Mouse (Mus musculus): ENCODE results near the gene Wdr20. TPM values are rescaled to one million over a fixed set of nuclear protein-coding genes. Genes with fewer than 3 reads are reported as not detected.

Wdr20 gene
- polyA plus RNA-seq, 1 experiment from 2014 or later: 21.6 TPM

DNA sequence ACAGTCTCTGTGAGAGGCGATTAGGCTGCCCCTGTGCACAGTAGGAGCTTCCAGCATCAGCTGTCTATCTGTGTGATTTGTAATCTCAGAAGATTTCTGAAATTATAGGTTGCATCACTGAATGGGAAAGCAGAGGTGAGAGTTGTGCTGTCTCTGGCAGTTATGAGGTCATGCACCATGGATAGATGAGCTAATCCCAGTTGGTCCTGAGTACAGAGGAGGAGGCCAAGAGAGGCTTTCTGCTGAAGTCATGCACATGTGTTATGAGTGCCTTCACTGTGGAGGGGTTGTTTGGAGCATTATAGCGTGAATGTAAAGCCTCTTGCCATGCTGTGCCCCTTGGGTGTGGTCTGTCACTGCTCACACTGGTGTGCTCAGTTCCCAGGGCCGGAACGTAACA is 52.8 kb downstream of the Wdr20 start:
- no peaks in the 10 kb centered on the region for H3K9me3 ChIP-seq (ENCODE audit: control insufficient read depth, low read length)
- H3K4me1 ChIP-seq (ENCODE audit: control insufficient read depth, insufficient read depth, low read length): no peaks in the 10 kb centered on the region
- H3K27ac ChIP-seq (replicated peaks; ENCODE audit: low read depth, low read length): no peak overlapping the region
- WGBS: 85% methylated on average over 4 of the region's 4 CpGs
- ATAC-seq (ENCODE audit: insufficient number of reproducible peaks, low FRiP score, low TSS enrichment, low read depth) (no peak), DNase-seq (ENCODE audit: low spot score) (no peak)
- H3K27me3 ChIP-seq (ENCODE audit: control insufficient read depth, insufficient read depth, low read length): no peaks in the 10 kb centered on the region
- H3K4me3 ChIP-seq (ENCODE audit: low read depth, low read length): no peak overlapping the region
- peaks cover 2% of the 10 kb centered on the region; the same call in 1 of the 2 replicates for H3K36me3 ChIP-seq (ENCODE audit: control insufficient read depth, insufficient read depth, low read length)
- H3K4me2 ChIP-seq (ENCODE audit: low read depth, severe bottlenecking): no peak overlapping the region
- no peak overlapping the region for H3K9ac ChIP-seq (ENCODE audit: low read length)

DNA sequence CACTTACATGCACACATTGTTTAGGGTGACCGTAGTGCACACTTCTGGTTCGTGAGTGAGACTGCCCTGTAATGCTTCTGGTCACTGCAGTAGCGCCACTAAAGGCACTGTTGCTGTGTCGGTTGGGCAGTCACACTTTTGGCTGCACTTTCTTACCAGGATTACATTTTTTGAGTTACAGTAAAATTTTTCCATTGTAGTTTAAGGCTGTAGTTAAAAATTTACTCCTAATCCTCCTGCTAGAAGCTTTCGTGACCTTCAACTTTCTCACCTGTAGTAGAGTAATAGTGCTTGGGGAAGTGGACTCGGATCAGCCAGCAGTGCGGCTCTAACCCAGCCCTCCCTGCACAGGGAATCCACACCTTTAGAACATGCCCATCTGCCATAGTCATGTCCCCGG is 53.3 kb downstream of the Wdr20 start:
- WGBS: 95% methylated on average over 8 of the region's 8 CpGs
- H3K9ac ChIP-seq (ENCODE audit: low read length): no peak overlapping the region
- no peak overlapping the region for H3K4me2 ChIP-seq (ENCODE audit: low read depth, severe bottlenecking)
- peaks cover 2% of the 10 kb centered on the region; the same call in 1 of the 2 replicates for H3K36me3 ChIP-seq (ENCODE audit: control insufficient read depth, insufficient read depth, low read length)
- no peaks in the 10 kb centered on the region for H3K4me1 ChIP-seq (ENCODE audit: control insufficient read depth, insufficient read depth, low read length)
- no peak overlapping the region for H3K4me3 ChIP-seq (ENCODE audit: low read depth, low read length)
- H3K27me3 ChIP-seq (ENCODE audit: control insufficient read depth, insufficient read depth, low read length): no peaks in the 10 kb centered on the region
- DNase-seq (ENCODE audit: low spot score) (no peak), ATAC-seq (ENCODE audit: insufficient number of reproducible peaks, low FRiP score, low TSS enrichment, low read depth) (no peak)
- no peaks in the 10 kb centered on the region for H3K9me3 ChIP-seq (ENCODE audit: control insufficient read depth, low read length)
- H3K27ac ChIP-seq (replicated peaks; ENCODE audit: low read depth, low read length): no peak overlapping the region

DNA sequence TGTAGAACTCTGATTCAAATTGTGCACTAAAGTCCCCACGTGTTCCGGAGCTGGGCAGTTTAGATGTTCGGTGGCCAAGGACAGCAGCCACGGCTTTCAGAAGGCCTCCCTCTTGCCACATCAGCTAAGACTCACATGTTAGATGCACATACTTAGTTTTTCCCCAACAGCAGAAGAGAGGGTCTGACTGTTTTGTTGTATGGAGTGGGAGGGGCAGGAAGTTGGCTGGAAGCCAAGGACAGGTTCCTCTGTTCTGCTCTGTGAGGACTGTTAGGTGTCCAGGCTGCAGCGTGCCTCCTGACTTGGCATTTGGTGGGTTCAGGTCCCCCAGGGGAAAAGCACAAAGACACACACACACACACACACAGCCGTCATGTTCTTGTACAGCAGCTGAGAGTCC is 57.3 kb downstream of the Wdr20 start:
- Histone ChIP-seq H3K4me3 (ENCODE audit: low read depth, low read length) (no peak overlapping the region), H3K27ac (replicated peaks; ENCODE audit: low read depth, low read length) (no peak overlapping the region), H3K4me2 (ENCODE audit: low read depth, severe bottlenecking) (no peak overlapping the region), H3K4me1 (ENCODE audit: control insufficient read depth, insufficient read depth, low read length) (no peaks in the 10 kb centered on the region), H3K9ac (ENCODE audit: low read length) (no peak overlapping the region), H3K27me3 (ENCODE audit: control insufficient read depth, insufficient read depth, low read length) (no peaks in the 10 kb centered on the region), H3K36me3 (ENCODE audit: control insufficient read depth, insufficient read depth, low read length) (no peaks in the 10 kb centered on the region; the same call in 1 of the 2 replicates), H3K9me3 (ENCODE audit: control insufficient read depth, low read length) (no peaks in the 10 kb centered on the region)
- DNase-seq (ENCODE audit: low spot score) (no peak), ATAC-seq (ENCODE audit: insufficient number of reproducible peaks, low FRiP score, low TSS enrichment, low read depth) (no peak)
- WGBS: 93% methylated on average over 6 of the region's 6 CpGs

DNA sequence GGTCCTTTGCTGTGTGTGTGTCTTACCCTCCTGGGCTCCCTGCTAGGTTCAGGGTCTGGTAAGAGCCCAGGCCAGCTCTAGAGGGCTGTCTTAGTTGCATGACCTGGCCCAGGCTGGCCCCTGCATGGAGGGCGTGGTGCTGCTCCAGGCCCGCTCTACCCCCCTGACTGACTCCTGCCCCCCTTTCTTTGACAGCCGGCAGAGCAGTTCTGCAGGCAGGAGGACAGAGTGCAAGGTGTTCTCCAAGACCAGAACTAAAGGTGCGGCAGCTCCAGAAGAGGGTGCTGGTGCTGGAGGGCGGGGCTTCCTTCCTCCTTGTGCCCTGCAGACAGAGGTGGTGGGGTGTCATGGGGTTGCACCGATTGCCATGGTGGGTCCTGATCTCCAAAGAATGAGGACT is 59.0 kb downstream of the Wdr20 start:
- no peak for ATAC-seq (ENCODE audit: insufficient number of reproducible peaks, low FRiP score, low TSS enrichment, low read depth)
- Histone ChIP-seq H3K4me2 (ENCODE audit: low read depth, severe bottlenecking) (no peak overlapping the region), H3K27ac (replicated peaks; ENCODE audit: low read depth, low read length) (no peak overlapping the region), H3K9ac (ENCODE audit: low read length) (no peak overlapping the region), H3K27me3 (ENCODE audit: control insufficient read depth, insufficient read depth, low read length) (no peaks in the 10 kb centered on the region), H3K4me1 (ENCODE audit: control insufficient read depth, insufficient read depth, low read length) (no peaks in the 10 kb centered on the region), H3K9me3 (ENCODE audit: control insufficient read depth, low read length) (no peaks in the 10 kb centered on the region), H3K36me3 (ENCODE audit: control insufficient read depth, insufficient read depth, low read length) (no peaks in the 10 kb centered on the region; the same call in 1 of the 2 replicates), H3K4me3 (ENCODE audit: low read depth, low read length) (no peak overlapping the region)
- WGBS: 82% methylated on average over 6 of the region's 6 CpGs
- DNase-seq (ENCODE audit: low spot score): no peak

DNA sequence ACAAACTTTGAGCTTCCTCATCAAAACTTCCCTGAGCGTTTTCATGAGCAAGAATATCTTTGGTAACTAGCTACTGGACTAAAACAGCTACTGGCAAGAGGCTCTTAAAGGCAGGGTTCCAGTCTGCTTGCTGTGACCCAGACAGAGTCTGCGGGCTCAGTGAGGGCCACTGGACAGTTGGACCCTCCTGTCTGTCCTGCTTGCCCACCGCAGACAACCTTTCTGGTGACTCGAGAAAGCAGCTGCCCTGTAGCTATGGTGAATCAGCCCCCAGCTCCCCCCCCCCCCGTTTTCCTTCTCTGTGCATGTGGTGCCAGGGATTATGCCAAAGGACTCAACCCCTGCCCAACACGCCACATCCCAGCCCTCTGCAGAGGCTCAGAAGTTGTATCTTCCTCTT is 59.5 kb downstream of the Wdr20 start:
- 89% methylated on average over 6 of the region's 6 CpGs for WGBS
- Histone ChIP-seq H3K9me3 (ENCODE audit: control insufficient read depth, low read length) (no peaks in the 10 kb centered on the region), H3K27ac (replicated peaks; ENCODE audit: low read depth, low read length) (no peak overlapping the region), H3K36me3 (ENCODE audit: control insufficient read depth, insufficient read depth, low read length) (no peaks in the 10 kb centered on the region; the same call in 1 of the 2 replicates), H3K4me3 (ENCODE audit: low read depth, low read length) (no peak overlapping the region), H3K27me3 (ENCODE audit: control insufficient read depth, insufficient read depth, low read length) (no peaks in the 10 kb centered on the region), H3K9ac (ENCODE audit: low read length) (no peak overlapping the region), H3K4me2 (ENCODE audit: low read depth, severe bottlenecking) (no peak overlapping the region), H3K4me1 (ENCODE audit: control insufficient read depth, insufficient read depth, low read length) (no peaks in the 10 kb centered on the region)
- DNase-seq (ENCODE audit: low spot score) (no peak), ATAC-seq (ENCODE audit: insufficient number of reproducible peaks, low FRiP score, low TSS enrichment, low read depth) (no peak)

DNA sequence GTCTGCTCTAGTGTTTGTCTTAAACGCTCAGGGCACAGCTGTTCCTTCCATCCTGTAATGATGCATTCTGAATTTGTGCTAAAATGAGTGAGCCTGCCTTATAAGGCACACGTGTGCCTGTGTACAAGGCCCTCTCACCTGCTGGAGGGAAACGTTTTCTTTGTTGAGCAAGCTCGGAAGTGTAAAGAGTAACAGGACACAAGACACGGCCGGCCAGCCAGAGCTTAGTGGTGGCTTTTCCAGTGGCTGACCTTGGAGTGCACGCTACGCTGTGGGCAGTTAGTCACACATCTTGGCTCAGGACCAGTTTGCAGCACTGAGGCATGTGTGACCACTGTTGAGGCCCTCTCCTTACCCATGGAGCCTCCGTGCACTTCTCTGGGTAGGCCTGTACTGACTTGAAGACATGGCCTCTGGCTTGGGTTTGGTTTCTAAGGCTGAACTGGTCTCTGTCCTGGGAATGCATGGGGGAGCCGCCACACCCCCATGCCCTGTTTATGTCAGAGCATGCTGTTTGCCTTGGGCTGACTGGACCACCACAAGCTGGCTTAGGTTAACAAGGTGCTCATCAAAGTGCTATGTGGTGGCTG is 60.2 kb downstream of the Wdr20 start:
- ATAC-seq (ENCODE audit: insufficient number of reproducible peaks, low FRiP score, low TSS enrichment, low read depth): no peak
- WGBS: 89% methylated on average over 10 of the region's 10 CpGs

DNA sequence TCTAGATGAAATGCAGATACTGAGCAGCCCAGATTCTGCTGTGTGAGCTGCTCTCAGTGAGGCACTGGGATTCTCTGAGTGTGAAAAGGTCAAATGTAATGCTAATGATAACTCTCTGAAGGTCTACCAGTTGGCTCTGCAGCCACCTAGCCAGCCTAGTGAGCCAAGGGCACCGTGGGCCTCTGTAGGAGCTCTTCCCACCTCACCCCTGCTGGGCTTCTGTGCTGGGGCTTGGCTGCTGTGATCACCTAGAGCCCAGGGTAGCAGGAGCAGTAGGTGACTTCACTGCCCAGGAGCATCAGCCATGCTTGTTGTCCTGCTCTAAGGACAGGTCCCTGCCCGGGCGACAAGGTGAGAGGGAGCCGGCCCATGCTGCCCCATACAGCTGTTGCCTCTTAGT is 61.5 kb downstream of the Wdr20 start:
- Histone ChIP-seq H3K27ac (replicated peaks; ENCODE audit: low read depth, low read length) (no peak overlapping the region), H3K9ac (ENCODE audit: low read length) (no peak overlapping the region), H3K36me3 (ENCODE audit: control insufficient read depth, insufficient read depth, low read length) (no peaks in the 10 kb centered on the region; the same call in 1 of the 2 replicates), H3K27me3 (ENCODE audit: control insufficient read depth, insufficient read depth, low read length) (no peaks in the 10 kb centered on the region), H3K9me3 (ENCODE audit: control insufficient read depth, low read length) (no peaks in the 10 kb centered on the region), H3K4me3 (ENCODE audit: low read depth, low read length) (no peak overlapping the region), H3K4me2 (ENCODE audit: low read depth, severe bottlenecking) (no peak overlapping the region), H3K4me1 (ENCODE audit: control insufficient read depth, insufficient read depth, low read length) (0 out of 2 replicates have a peak, but pooled peaks cover under 1% of the 10 kb centered on the region)
- 92% methylated on average over 4 of the region's 4 CpGs for WGBS
- DNase-seq (ENCODE audit: low spot score) (no peak), ATAC-seq (ENCODE audit: insufficient number of reproducible peaks, low FRiP score, low TSS enrichment, low read depth) (no peak)

More for the DNA sequence above, 60.2 kb downstream of the Wdr20 start:
- Histone ChIP-seq H3K27me3 (ENCODE audit: control insufficient read depth, insufficient read depth, low read length) (no peaks in the 10 kb centered on the region), H3K9me3 (ENCODE audit: control insufficient read depth, low read length) (no peaks in the 10 kb centered on the region), H3K9ac (ENCODE audit: low read length) (no peak overlapping the region), H3K27ac (replicated peaks; ENCODE audit: low read depth, low read length) (no peak overlapping the region), H3K36me3 (ENCODE audit: control insufficient read depth, insufficient read depth, low read length) (no peaks in the 10 kb centered on the region; the same call in 1 of the 2 replicates), H3K4me2 (ENCODE audit: low read depth, severe bottlenecking) (no peak overlapping the region), H3K4me3 (ENCODE audit: low read depth, low read length) (no peak overlapping the region), H3K4me1 (ENCODE audit: control insufficient read depth, insufficient read depth, low read length) (no peaks in the 10 kb centered on the region)
- no peak for DNase-seq (ENCODE audit: low spot score)

DNA sequence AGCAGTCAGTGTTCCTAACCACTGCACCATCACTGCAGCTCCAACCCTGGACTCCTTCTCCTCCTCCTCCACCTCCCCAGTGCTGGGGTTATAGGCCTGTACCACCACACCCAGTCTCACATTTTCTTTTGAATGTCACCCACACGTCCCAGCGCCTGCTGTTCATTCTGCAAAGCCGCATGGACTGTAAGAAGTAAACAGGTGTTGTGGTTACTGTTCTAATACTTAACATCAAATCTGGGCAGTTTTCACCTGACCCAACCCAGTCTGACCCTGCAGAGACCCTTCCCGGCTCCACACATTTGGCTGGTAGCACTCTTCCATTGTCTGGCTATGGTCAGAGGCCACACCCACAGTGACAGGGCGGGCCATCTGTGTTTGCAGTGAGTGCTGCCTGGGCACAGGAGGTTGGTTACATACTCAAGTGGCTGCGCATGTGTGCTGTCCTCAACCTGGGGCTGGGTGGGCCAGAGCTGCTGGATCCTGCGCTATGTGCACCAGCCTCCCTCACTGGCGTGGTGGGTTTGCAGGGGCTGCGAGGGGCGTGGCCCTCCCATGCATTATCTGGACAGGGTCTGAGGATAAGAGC is 64.2 kb downstream of the Wdr20 start:
- no peaks in the 10 kb centered on the region for H3K36me3 ChIP-seq (ENCODE audit: control insufficient read depth, insufficient read depth, low read length)
- no peak for ATAC-seq (ENCODE audit: insufficient number of reproducible peaks, low FRiP score, low TSS enrichment, low read depth)
- 87% methylated on average over 10 of the region's 10 CpGs for WGBS

More for the DNA sequence above, 64.2 kb downstream of the Wdr20 start:
- no peaks in the 10 kb centered on the region for H3K9me3 ChIP-seq (ENCODE audit: control insufficient read depth, low read length)
- H3K4me1 ChIP-seq (ENCODE audit: control insufficient read depth, insufficient read depth, low read length): 0 out of 2 replicates have a peak, but pooled peaks cover 2% of the 10 kb centered on the region
- H3K9ac ChIP-seq (ENCODE audit: low read length): no peak overlapping the region
- H3K27me3 ChIP-seq (ENCODE audit: control insufficient read depth, insufficient read depth, low read length): no peaks in the 10 kb centered on the region
- DNase-seq (ENCODE audit: low spot score): no peak
- no peak overlapping the region for H3K27ac ChIP-seq (replicated peaks; ENCODE audit: low read depth, low read length)
- no peak overlapping the region for H3K4me2 ChIP-seq (ENCODE audit: low read depth, severe bottlenecking)
- no peak overlapping the region for H3K4me3 ChIP-seq (ENCODE audit: low read depth, low read length)

Measured in limb, embryonic 11.5 days (tissue).